In genomic region chr3:39053072-39053471, GRCm38 (mm10) we compare ENCODE assay signal across 14 mouse cellular contexts.
A peak's percentile ranks its signal among the peaks of the same experiment; 100 is the strongest.
DNase-seq lines count a peak whose midpoint lies in the region; ATAC-seq lines count a peak whose summit lies in the region.
"Had no signal": no experiment of that assay in that cellular context is flagged by ENCODE, and none has a peak within 500 bp of the region (broad histone marks: within the 10 kb centered on the region; RNA-seq: fewer than 3 reads in every experiment).

No protein-coding gene starts in this region.

- H3K27ac ChIP-seq in hindbrain, embryonic 12.5 days, result no peak overlapping the region
- H3K27ac ChIP-seq in neural tube, embryonic 15.5 days (replicated peaks), result no peak overlapping the region
- H3K27ac ChIP-seq: embryonic facial prominence, embryonic 13.5 days; heart, embryonic 13.5 days; limb, embryonic 12.5 days had no signal

- no peak overlapping the region for H3K4me3 ChIP-seq in hindbrain, embryonic 12.5 days
- H3K4me3 ChIP-seq in neural tube, embryonic 15.5 days (replicated peaks), result no peak overlapping the region
- H3K4me3 ChIP-seq: embryonic facial prominence, embryonic 13.5 days; heart, embryonic 13.5 days; limb, embryonic 12.5 days had no signal

- no peaks in the 10 kb centered on the region for H3K27me3 ChIP-seq in hindbrain, embryonic 12.5 days
- no peaks in the 10 kb centered on the region for H3K27me3 ChIP-seq in neural tube, embryonic 15.5 days (replicated peaks)
- H3K27me3 ChIP-seq: embryonic facial prominence, embryonic 13.5 days; heart, embryonic 13.5 days; limb, embryonic 12.5 days had no signal

- DNase-seq in adrenal gland, adult 8-10 months, result peak; percentile 6
- DNase-seq in adrenal gland, postnatal 4 days (ENCODE audit: low spot score in 2 of 2), result no peak
- peak; percentile 4 for DNase-seq in lung, postnatal 10 days
- DNase-seq in lung, postnatal 36 days, result no peak
- DNase-seq in spleen, postnatal 36 days (ENCODE audit: low spot score in 2 of 2), result no peak
- no peak for DNase-seq in thymus, postnatal 14 days
- DNase-seq: lung, adult 18-20 months; right cerebral cortex, postnatal 14 days had no signal

- no peaks in the 10 kb centered on the region for H3K36me3 ChIP-seq in hindbrain, embryonic 12.5 days
- no peaks in the 10 kb centered on the region for H3K36me3 ChIP-seq in neural tube, embryonic 15.5 days
- H3K36me3 ChIP-seq: embryonic facial prominence, embryonic 13.5 days; heart, embryonic 13.5 days; limb, embryonic 12.5 days had no signal

- no peaks in the 10 kb centered on the region for H3K9me3 ChIP-seq in hindbrain, embryonic 12.5 days (replicated peaks)
- no peaks in the 10 kb centered on the region for H3K9me3 ChIP-seq in neural tube, embryonic 15.5 days (replicated peaks)
- H3K9me3 ChIP-seq: embryonic facial prominence, embryonic 13.5 days; heart, embryonic 13.5 days; limb, embryonic 12.5 days had no signal

- peak; percentile 78 for ATAC-seq in hindbrain, embryonic 12.5 days (ENCODE audit: low FRiP score)
- ATAC-seq in neural tube, embryonic 15.5 days (ENCODE audit: low FRiP score), result peak; percentile 54; the same call in 1 of the 2 replicates
- ATAC-seq: activated CD4-positive, CD25-positive, alpha-beta regulatory T cell, adult 4 months had no signal

- 26% methylated on average over 6 of the region's 6 CpGs for WGBS in hindbrain, embryonic 12.5 days
- WGBS in neural tube, embryonic 15.5 days, result 21% methylated on average over 6 of the region's 6 CpGs

- no peak overlapping the region for H3K4me2 ChIP-seq in hindbrain, embryonic 12.5 days (replicated peaks)
- no peak overlapping the region for H3K4me2 ChIP-seq in neural tube, embryonic 15.5 days
- H3K4me2 ChIP-seq: embryonic facial prominence, embryonic 13.5 days; heart, embryonic 13.5 days; limb, embryonic 12.5 days had no signal

- no peak overlapping the region for H3K9ac ChIP-seq in hindbrain, embryonic 12.5 days
- no peak overlapping the region for H3K9ac ChIP-seq in neural tube, embryonic 15.5 days (replicated peaks)
- H3K9ac ChIP-seq: embryonic facial prominence, embryonic 13.5 days; heart, embryonic 13.5 days; limb, embryonic 12.5 days had no signal

- H3K4me1 ChIP-seq in hindbrain, embryonic 12.5 days, result peaks cover 5% of the 10 kb centered on the region; the same call in 1 of the 2 replicates
- H3K4me1 ChIP-seq in neural tube, embryonic 15.5 days, result peaks cover 9% of the 10 kb centered on the region; the same call in 1 of the 2 replicates

Comparison
In these comparisons a context has a peak if more than half of its experiments do, and no peak if none do; other contexts are left out.
1. DNase-seq: peak in adrenal gland, adult 8-10 months (single experiment) and lung, postnatal 10 days (single experiment); none in adrenal gland, postnatal 4 days (0 of 2), lung, postnatal 36 days (single experiment), spleen, postnatal 36 days (0 of 2) and thymus, postnatal 14 days (single experiment).